Mouse (Mus musculus) hindbrain, postnatal 0 days (tissue): ENCODE results near the gene Gpatch3. TPM values are rescaled to one million over a fixed set of nuclear protein-coding genes. Genes with fewer than 3 reads are reported as not detected.
A peak's percentile ranks its signal among the peaks of the same experiment; 100 is the strongest.

Source experiments
- ATAC-seq: fragments of 200-750 bp; cut with Nextera tagmentation; 2 replicates; pipeline ENCODE4 v1.8.0; 2017; ENCODE audit warnings: mild to moderate bottlenecking, moderate TSS enrichment, moderate library complexity
- DNase-seq: peaks from one replicate; pipeline ENCODE4 v3.0.0-alpha.2; 2015; ENCODE audit warnings: low spot score
- H3K27ac ChIP-seq: fragments of 300-500 bp; sonication (generic); 2 replicates; pipeline ENCODE4 v1.5.1; 2014; ENCODE audit warnings: mild to moderate bottlenecking
- H3K27me3 ChIP-seq: fragments of 300-500 bp; sonication (generic); 2 replicates; pipeline ENCODE4 v1.6.1; 2014; ENCODE audit warnings: low read length, mixed read lengths; ENCODE audit not compliant: insufficient read depth
- H3K36me3 ChIP-seq: fragments of 300-500 bp; sonication (generic); 2 replicates; pipeline ENCODE4 v1.6.1; 2014; ENCODE audit warnings: low read length, mixed read lengths; ENCODE audit not compliant: insufficient read depth
- H3K4me1 ChIP-seq: fragments of 300-500 bp; sonication (generic); 2 replicates; pipeline ENCODE4 v1.6.1; 2014; ENCODE audit warnings: antibody characterized with exemption, low read length, mixed read lengths; ENCODE audit not compliant: insufficient read depth
- H3K4me2 ChIP-seq: fragments of 300-500 bp; sonication (generic); 2 replicates; pipeline ENCODE4 v1.6.1; 2014; ENCODE audit warnings: low read depth, mild to moderate bottlenecking, low read length, moderate library complexity, mixed read lengths
- H3K4me3 ChIP-seq: fragments of 300-500 bp; sonication (generic); 2 replicates; pipeline ENCODE4 v1.5.1; 2014; ENCODE audit warnings: low read length
- H3K9ac ChIP-seq: fragments of 300-500 bp; sonication (generic); replicated peaks from 2 replicates; pipeline ENCODE4 v1.6.1; 2014; ENCODE audit warnings: mild to moderate bottlenecking, low read length, moderate library complexity, mixed read lengths
- H3K9me3 ChIP-seq: fragments of 300-500 bp; sonication (generic); 2 replicates; pipeline ENCODE4 v1.6.1; 2016; ENCODE audit warnings: low read length, mixed read lengths
- CTCF ChIP-seq: IDR thresholded peaks from 2 replicates; pipeline ENCODE4 v1.5.1; 2016; ENCODE audit warnings: antibody characterized with exemption, control low read depth, low read depth
- WGBS: fragments of 180-500 bp; shearing (Covaris S2); extraction: QIAGEN DNeasy Blood & Tissue Kit; methylation state at CpG from one replicate; pipeline ENCODE4 v1.1.7; 2014; 5-methylcytosine and 5-hydroxymethylcytosine counted together
- polyA plus RNA-seq: library from polyadenylated mRNA; unstranded; fragments of >200 nt; fragmentation: Nextera tagmentation; extraction: Ambion mirVana; gene quantifications from 2 replicates; pipeline ENCODE4 v1.2.1, GENCODE M21; 2015
- total RNA-seq: library from RNA; depleted of rRNA; stranded (reverse); fragments of >200 nt; gene quantifications from 2 replicates; pipeline ENCODE4 v1.2.3, GENCODE M21; 2014

Gene Gpatch3
- total and polyA plus RNA-seq, 2 experiments from 2014 or later = 6.1 to 8.3 TPM

- Histone ChIP-seq H3K36me3 (peaks cover 9% of the 10 kb centered on the region; the same call in 1 of the 2 replicates), H3K27me3 (peaks cover 28% of the 10 kb centered on the region), H3K9ac (peak overlapping the region; percentile 17; the same call in 1 of the 2 replicates), H3K27ac (no peak overlapping the region), H3K4me3 (peak overlapping the region; percentile 44), H3K4me1 (peaks cover 8% of the 10 kb centered on the region), H3K4me2 (peak overlapping the region; percentile 80), H3K9me3 (no peaks in the 10 kb centered on the region)
- no peak for TF ChIP-seq CTCF
- ATAC-seq = peak; percentile 91
- under 1% methylated on average over 47 of the region's 50 CpGs for WGBS
- peak; percentile 79 for DNase-seq
Observed at GRCm38 (mm10) chr4:133599571-133600073, 25.1 kb downstream of the Gpatch3 start.

DNA sequence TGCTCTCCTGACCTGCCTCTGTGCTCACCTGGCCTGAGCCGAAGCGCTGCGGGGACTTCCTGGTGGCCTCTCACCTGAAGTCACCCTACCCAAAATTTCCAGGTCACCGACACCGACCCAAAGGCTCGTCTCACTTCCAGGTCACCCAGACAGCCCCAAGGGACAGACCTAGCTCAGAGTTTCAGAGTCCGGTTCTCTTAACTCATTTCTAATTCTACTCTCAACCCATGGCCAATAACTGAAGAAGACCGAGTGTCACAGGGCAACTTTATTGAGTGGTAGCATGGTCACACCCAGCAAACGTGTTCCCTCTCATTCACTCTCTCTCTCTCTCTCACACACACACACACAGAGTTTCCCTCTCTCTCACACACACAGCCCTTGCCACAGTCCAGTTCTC is 25.8 kb downstream of the Gpatch3 start:
- Histone ChIP-seq H3K27ac (no peak overlapping the region), H3K4me2 (peak overlapping the region; percentile 80), H3K4me1 (peaks cover 8% of the 10 kb centered on the region), H3K9ac (no peak overlapping the region), H3K9me3 (no peaks in the 10 kb centered on the region), H3K4me3 (peak overlapping the region; percentile 44), H3K27me3 (peaks cover 28% of the 10 kb centered on the region), H3K36me3 (peaks cover 9% of the 10 kb centered on the region)
- DNase-seq (no peak), ATAC-seq (no peak)
- no peak for TF ChIP-seq CTCF
- WGBS = 17% methylated on average over 9 of the region's 9 CpGs

- H3K9me3 ChIP-seq = no peaks in the 10 kb centered on the region
- peak; percentile 44 for TF ChIP-seq CTCF
- peaks cover 28% of the 10 kb centered on the region for H3K27me3 ChIP-seq
- H3K27ac ChIP-seq = no peak within 1 kb of the TSS
- H3K4me1 ChIP-seq = peaks cover 8% of the 10 kb centered on the region
- H3K4me2 ChIP-seq = 0 out of 2 replicates have a peak within 1 kb of the TSS, but pooled peaks have one; percentile 13
- no peak within 1 kb of the TSS for H3K9ac ChIP-seq
- DNase-seq = no peak
- H3K4me3 ChIP-seq = no peak within 1 kb of the TSS
- peaks cover 21% of the 10 kb centered on the region for H3K36me3 ChIP-seq
- no peak for ATAC-seq
- WGBS = 5% methylated on average over 16 of the region's 16 CpGs
Observed at GRCm38 (mm10) chr4:133601721-133602218, 27.2 kb downstream of the Gpatch3 start, which contains the start of gene Sfn. TSS of gene Sfn (minus strand) at chr4:133602168.

GRCm38 (mm10) chr4:133603056-133603455 is 28.5 kb downstream of the Gpatch3 start:
- Histone ChIP-seq H3K4me3 (no peak overlapping the region), H3K4me2 (no peak overlapping the region), H3K9ac (no peak overlapping the region), H3K4me1 (peaks cover 8% of the 10 kb centered on the region), H3K27me3 (peaks cover 28% of the 10 kb centered on the region), H3K27ac (no peak overlapping the region), H3K9me3 (no peaks in the 10 kb centered on the region), H3K36me3 (peaks cover 28% of the 10 kb centered on the region)
- DNase-seq (no peak), ATAC-seq (no peak)
- no peak for TF ChIP-seq CTCF
- 94% methylated on average over 5 of the region's 5 CpGs for WGBS

DNA sequence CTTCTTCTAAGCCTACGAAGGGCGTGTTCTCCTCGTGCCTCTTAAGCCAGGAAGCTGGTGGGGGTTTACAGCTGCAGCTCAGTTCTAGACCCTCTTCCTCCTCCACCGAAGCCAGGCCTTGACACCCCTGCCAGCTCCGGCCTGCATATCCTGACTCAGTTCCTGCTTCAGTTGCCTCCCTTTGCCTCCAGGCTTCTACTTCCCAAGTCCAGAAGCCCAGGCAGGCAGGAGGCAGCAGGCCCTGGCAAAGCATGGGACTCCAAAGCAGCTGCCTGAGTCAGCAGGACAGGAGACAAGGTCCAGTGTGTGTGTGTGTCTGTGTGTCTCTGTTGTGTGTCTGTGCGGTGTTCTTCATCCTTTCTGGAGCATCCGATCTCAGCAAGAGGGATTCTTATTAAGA is 29.6 kb downstream of the Gpatch3 start:
- no peak overlapping the region for H3K9ac ChIP-seq
- peaks cover 22% of the 10 kb centered on the region for H3K27me3 ChIP-seq
- no peak for TF ChIP-seq CTCF
- DNase-seq (no peak), ATAC-seq (no peak)
- H3K36me3 ChIP-seq = peaks cover 33% of the 10 kb centered on the region
- H3K4me3 ChIP-seq = no peak overlapping the region
- WGBS = 79% methylated on average over 7 of the region's 7 CpGs
- no peak overlapping the region for H3K4me2 ChIP-seq
- H3K9me3 ChIP-seq = no peaks in the 10 kb centered on the region
- peaks cover 7% of the 10 kb centered on the region for H3K4me1 ChIP-seq
- H3K27ac ChIP-seq = no peak overlapping the region

DNA sequence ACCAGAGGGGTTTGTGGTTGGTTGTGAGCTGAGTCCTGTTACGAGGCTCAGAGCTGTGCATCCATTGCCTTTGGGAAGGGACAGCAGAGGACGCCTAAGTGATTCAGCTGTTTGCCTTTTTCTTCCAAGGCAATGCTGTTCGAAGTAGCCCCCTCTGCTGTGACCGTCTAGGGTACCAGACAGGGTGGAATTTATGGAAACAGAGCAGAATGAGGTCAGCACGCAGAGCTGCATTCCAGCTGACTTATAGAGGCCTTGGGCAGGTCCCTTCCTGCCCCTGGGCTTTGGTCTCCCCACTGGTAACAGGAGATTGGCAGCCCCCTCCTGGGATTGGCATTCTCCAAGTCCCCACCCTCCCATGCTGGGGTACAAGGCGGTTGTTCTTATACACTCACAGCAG is 30.3 kb downstream of the Gpatch3 start:
- Histone ChIP-seq H3K4me2 (no peak overlapping the region), H3K36me3 (peaks cover 33% of the 10 kb centered on the region), H3K9ac (no peak overlapping the region), H3K27me3 (peaks cover 17% of the 10 kb centered on the region), H3K4me1 (peaks cover 1% of the 10 kb centered on the region), H3K27ac (no peak overlapping the region), H3K9me3 (no peaks in the 10 kb centered on the region), H3K4me3 (no peak overlapping the region)
- 54% methylated on average over 6 of the region's 6 CpGs for WGBS
- TF ChIP-seq CTCF = no peak
- DNase-seq = no peak
- no peak for ATAC-seq

DNA sequence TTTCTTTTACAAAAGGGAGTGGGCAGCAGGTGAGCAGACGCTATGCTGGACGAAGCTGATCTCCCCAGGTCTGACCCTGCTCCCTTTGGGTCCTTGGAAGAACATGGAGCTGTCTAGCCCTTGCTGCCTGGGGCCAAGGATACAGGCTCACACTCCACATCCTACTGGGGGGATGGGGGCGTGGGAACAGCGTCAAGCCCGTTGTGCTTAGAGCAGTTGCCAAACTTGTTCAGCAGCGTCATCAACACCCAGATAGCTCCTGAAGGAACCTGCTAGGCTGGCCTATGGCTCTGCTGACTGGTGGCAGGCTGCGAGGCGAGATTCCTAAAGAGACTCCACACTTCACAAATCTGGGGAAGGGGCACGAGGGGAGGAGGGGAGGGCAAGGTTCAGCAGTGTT is 30.8 kb downstream of the Gpatch3 start:
- Histone ChIP-seq H3K4me3 (no peak overlapping the region), H3K36me3 (peaks cover 33% of the 10 kb centered on the region), H3K4me1 (no peaks in the 10 kb centered on the region), H3K9ac (no peak overlapping the region), H3K9me3 (no peaks in the 10 kb centered on the region), H3K4me2 (no peak overlapping the region), H3K27ac (no peak overlapping the region), H3K27me3 (peaks cover 12% of the 10 kb centered on the region)
- 51% methylated on average over 9 of the region's 9 CpGs for WGBS
- ATAC-seq (no peak), DNase-seq (no peak)
- no peak for TF ChIP-seq CTCF
